Mouse (Mus musculus): ENCODE measurements at regions not wholly inside any gene's neighbourhood (a gene's known extent, or its start where the extent isn't known, plus 50 kb on each side); places are given as distances from the start of the nearest gene placed in this dataset.

GRCm38 (mm10) chr3:57910020-57910419 is 62.1 kb upstream of the Pfn2 start:
- DNase-seq (ENCODE audit: low spot score in 2 of 2), result no peak

- peak; percentile 70 to 78 for DNase-seq (ENCODE audit: low spot score in 2 of 2)
Measured at GRCm38 (mm10) chr3:57911831-57912596, 64.1 kb upstream of the Pfn2 start.

GRCm38 (mm10) chr3:57912650-57913343 is 64.9 kb upstream of the Pfn2 start:
- DNase-seq (ENCODE audit: low spot score in 2 of 2), result no peak

- no peak for DNase-seq (ENCODE audit: low spot score in 2 of 2)
Measured at GRCm38 (mm10) chr3:57914687-57915086, 66.8 kb upstream of the Pfn2 start.

DNA sequence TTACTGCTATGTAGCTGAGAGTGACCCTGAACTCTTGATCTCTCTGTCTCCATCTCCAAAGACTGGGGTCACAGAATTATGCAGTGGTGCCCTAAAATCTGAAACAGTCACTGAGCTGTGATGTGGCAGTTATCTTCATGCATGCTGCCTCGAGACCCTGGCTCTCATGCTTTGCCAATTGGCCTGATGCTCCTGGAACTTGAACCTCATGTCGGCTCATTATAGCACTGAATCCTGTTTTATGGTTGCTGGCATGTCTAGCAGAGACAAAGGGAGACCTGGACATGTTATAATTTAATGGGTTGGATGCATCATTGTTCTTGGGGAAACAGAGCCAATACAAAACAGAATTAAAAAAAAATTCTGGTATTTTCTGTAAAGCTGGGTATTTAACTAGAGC is 71.0 kb upstream of the Pfn2 start:
- DNase-seq (ENCODE audit: low spot score in 2 of 2), result no peak

DNA sequence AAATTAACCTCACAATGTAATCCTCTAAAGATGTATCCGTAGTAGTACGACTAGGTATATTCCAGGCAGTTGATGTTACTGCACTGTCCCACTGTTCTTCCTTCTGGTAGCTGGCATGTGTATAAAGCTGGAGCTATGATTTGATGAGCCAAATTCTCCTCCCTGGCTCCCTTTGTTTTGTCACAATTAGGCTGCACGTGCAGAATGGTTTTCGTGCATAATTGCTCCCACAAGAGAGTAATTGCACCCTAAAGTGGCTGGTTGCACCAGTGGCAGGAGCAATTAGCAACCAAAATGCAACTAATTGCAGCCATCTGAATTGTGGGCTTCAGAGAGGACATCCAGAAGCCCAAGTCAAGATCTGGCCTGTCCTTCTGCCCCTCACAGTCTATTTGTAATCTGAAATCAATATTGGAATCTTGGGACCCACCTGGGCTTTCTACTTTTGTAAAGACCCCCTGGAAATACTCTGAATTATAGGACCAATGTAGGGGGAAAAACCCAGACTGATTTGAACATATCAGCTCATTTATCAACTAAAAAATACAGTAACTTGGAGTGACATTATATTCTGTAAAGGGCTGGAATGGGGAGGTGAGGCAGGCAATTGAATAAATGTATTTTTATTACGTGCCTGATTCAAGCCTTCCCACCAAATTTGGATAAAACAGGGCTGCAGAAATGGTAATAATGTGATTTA is 71.7 kb upstream of the Pfn2 start:
- DNase-seq (ENCODE audit: low spot score in 2 of 2), result peak; percentile 21 to 49

GRCm38 (mm10) chr3:57920090-57920432 is 72.2 kb upstream of the Pfn2 start:
- DNase-seq (ENCODE audit: low spot score in 2 of 2), result no peak

GRCm38 (mm10) chr3:57921071-57921882 is 73.4 kb upstream of the Pfn2 start:
- DNase-seq (ENCODE audit: low spot score in 2 of 2), result no peak

- no peak for DNase-seq (ENCODE audit: low spot score in 2 of 2)
Measured at GRCm38 (mm10) chr3:57923061-57923460, 75.2 kb upstream of the Pfn2 start.

DNA sequence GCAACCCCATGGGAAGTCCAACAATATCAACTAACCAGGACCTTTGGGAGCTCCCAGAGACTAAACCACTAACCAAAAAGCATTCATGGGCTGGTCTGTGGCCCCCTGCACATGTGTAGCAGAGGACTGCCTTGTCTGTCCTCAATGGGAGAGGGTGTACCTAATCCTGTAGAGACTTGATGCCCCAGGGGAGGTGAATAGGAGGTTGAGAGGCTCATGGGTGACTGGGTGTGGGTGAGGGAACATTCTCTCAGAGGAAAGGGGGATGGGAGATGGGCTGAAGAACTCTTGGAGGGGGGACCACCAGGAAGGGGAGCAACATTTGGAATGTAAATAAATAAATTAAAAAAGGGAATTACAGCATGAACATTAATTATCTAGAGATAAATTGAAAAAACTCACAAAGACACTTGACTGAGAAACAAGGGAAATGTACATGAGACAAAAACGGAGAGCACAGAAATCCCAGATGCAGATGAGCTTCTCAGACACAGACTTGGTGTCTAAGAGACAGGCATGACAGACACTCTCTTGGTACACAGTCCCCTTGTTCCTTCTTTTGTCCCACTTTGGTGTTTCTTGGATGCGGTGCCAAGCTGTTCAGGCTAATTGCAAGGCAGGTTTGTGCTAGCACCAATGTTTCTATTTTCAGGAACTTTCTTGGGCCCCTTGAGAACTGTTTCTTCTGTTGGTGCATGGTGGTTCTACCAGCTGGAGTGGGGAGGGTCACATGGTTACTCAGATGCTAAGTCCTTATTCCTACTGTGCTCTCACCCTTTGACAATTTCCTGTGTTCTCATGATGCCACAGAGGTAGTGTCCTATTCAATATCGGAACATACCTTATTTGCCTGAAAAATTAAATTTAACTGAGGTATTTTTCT is 85.0 kb upstream of the Pfn2 start:
- DNase-seq (ENCODE audit: low spot score in 2 of 2), result no peak

GRCm38 (mm10) chr3:57935042-57935610 is 87.2 kb upstream of the Pfn2 start:
- no peak for DNase-seq (ENCODE audit: low spot score in 2 of 2)

DNA sequence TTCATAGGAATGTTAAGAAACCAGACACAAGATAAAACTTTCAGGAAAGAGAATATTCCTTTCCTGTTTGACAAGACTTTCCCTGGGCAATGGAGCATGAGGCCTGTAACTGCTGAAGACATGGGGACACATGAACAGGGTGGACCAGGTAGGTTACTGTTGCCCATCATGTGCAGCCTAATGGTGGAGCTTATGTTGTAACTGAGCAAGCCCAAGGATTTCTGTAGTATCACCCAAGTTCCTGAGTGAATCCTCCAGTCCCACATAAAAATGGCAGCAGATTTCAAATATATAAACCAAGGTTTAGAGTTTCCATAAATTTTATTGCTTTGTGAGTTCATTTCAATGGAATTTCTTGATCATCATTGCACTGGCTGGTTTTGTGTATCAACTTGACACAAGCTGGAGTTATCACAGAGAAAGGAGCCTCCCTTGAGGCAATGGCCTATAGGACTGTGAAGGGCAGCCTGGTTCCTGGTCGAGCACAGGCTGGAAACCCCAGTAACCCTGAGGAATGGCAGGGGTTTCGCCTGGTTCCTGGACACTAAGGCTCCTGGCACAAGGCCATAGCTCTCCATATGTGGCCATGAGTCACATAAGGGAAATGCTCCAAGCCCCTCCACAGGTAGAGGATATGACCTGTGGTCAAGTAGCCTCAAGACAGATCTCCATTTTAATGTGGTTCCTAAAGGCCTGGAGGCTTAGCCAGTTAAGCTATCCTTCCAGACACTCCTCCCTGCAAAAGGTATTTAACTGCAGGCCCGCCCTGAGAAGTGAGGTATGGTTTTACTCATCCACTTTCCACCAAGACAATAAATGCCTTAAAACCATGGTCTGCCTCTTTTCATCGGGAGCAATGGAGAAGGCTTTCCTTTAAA is 92.9 kb upstream of the Pfn2 start:
- DNase-seq (ENCODE audit: low spot score in 2 of 2), result no peak

DNA sequence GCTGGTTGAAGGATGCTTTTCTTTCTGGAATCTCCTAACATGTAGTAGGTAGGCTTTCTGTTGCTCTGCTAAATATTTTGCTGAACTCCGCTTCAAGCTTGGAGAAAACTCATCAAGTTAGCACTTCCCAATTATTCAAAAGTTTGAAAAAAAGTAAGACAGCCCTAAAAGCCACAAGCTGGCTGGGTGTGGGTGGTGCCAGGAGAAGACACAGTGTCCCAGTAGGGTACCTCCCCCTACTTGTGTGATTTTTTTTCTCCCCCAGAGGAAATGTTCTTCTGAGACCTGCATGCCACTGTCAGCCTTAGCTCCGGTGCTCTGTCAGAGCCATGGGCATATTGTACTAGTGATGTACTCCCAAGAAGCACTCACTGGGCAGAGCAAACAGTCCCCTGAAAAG is 96.8 kb upstream of the Pfn2 start:
- no peak for DNase-seq (ENCODE audit: low spot score in 2 of 2)

DNA sequence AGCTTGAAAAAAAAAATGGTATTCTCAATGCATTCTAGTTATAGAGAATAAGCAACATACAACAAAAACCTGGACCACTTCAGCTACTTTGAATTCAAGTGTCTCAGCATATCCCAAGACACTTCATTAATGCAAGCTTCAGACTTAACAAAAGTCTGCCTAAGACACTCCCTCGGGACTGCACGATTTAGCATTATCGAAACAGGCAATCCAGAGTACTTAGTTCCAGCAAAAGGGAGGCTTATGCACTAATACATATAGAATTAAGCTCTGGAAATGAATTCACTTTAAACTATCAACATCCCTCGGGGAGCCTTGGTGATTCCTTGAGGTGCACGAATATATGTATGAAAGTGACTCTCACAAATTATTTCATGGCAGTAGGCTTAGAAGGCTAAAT is 97.9 kb upstream of the Pfn2 start:
- DNase-seq (ENCODE audit: low spot score in 2 of 2), result no peak

DNA sequence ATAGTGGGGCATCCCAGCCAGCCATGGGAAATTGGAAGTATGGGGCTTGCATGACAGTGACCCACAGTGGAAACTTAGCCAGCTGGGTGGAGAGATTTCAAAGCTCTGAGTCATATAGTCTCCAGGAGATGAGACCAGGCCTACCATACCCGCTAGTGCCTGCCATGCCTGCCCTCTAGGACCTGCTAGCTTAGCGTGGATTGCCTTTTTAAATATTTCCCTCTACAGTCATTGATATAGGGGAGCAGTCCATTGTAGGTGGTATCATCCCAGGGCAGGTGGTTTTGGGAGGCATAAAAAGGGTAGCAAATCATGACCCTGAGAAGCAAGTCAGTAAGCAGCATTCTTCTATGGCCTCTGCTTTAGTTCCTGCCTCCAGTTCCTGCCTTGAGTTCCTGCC is 99.5 kb upstream of the Pfn2 start:
- DNase-seq (ENCODE audit: low spot score in 2 of 2), result no peak

DNA sequence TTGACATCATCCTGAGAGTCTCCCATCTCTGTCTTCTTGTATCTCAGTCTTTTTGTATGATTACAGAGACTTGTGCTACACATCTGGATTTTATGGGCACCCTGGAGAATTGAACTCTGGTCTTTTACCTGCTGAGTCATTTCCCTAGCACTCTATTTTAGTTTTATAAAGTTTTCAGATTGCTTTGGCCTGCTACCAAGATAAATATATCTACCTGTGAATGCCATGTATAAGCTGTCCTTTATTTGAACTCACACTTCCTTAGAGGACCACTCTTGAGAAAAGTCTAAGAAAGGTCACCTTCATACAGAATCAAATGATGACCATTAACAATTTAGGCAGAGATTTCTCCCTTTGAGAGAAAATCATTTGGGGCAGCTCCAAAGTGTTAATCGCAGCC is 100.8 kb upstream of the Pfn2 start:
- DNase-seq (ENCODE audit: low spot score in 2 of 2), result no peak

DNA sequence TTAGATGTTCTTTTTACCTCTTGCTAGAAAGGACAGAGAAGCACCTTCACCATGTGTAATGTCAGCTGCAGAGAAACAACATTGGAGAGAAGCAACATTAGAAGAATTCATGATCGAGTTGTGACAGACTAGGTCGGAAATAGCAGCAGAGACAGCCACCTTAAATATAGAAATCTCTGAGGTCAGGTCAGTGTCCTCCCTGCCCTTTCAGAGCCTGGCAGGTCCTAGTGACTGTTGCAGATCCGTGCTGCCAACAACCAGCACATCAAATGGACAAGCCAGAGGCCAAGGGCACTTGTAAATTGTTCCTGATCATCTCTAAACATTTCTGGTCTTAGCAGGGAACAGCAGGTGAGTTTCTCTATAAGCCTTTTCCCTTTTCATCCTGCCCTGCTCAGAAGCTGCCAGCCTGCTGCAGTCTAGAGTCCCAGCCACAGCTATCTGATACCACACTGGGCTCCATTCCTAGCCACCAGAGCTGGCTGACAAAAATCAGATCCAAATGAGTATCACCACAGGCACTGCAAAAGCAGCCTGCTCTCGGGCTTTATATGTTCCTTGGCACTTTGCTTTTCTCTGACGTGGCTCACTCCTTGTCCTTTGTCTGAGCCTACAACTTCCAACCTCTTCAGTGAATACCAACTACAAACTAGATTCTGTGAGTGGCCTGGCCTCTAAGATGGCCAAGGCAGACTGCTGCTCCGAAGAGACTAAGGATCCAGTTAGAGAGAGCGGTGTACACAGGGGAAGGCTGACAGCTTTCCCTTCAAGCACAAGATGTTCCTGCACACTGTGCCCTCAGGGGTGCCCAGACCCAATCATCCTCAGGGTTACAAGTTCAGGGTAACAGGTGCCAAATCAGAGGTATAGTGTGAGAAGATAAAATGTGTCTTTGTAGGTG is 102.8 kb upstream of the Pfn2 start:
- peak; percentile 54 to 70 for DNase-seq (ENCODE audit: low spot score in 2 of 2)

- no peak for DNase-seq (ENCODE audit: low spot score in 2 of 2)
Measured at GRCm38 (mm10) chr3:57951438-57951837, 103.6 kb upstream of the Pfn2 start.

GRCm38 (mm10) chr3:57957352-57957751 is 109.5 kb upstream of the Pfn2 start:
- DNase-seq (ENCODE audit: low spot score in 2 of 2), result no peak

Data from right cerebral cortex, postnatal 10 days (tissue).